In the genomic region with DNA sequence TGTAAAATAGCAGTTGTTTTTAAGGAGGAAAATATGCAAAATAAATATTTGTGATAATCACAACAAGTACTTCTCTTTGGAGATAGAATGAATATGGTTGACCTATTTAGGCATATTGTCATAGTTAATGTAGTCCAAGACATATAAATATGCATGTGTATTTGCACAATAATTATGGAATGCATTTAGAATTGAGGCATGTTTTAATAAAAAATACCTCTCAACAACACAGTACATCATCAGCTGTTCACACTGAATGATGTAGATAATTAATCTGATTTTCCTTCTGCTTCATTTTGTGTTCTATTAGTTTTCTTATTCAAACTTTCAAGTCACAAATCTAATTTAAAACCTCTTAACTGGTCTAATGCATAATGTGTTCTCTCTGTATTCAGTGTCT, we compare ENCODE assay signal across 17 mouse cellular contexts.
"Had no signal": no experiment of that assay in that cellular context is flagged by ENCODE, and none has a peak within 500 bp of the region (broad histone marks: within the 10 kb centered on the region; RNA-seq: fewer than 3 reads in every experiment).

No protein-coding gene starts in this region.

- H3K4me1 ChIP-seq: lung, embryonic 15.5 days; megakaryocyte, embryonic 14.5 days; midbrain, embryonic 13.5 days; neural tube, embryonic 12.5 days; stomach, embryonic 15.5 days had no signal

- H3K9ac ChIP-seq: liver, postnatal 0 days; lung, embryonic 15.5 days; midbrain, embryonic 13.5 days; neural tube, embryonic 12.5 days; stomach, embryonic 15.5 days had no signal

- DNase-seq: liver, postnatal 0 days; lung, adult 2 months; lung, postnatal 14 days; lung, postnatal 36 days; right cerebral cortex, postnatal 14 days; thymus, adult 2 months; thymus, postnatal 25 days; thymus, postnatal 4 days had no signal

- ATAC-seq: liver, postnatal 0 days; lung, postnatal 0 days; midbrain, embryonic 13.5 days had no signal

- H3K27me3 ChIP-seq: lung, embryonic 15.5 days; megakaryocyte, embryonic 14.5 days; midbrain, embryonic 13.5 days; neural tube, embryonic 12.5 days; stomach, embryonic 15.5 days had no signal

- H3K27ac ChIP-seq: lung, embryonic 15.5 days; macrophage; midbrain, embryonic 13.5 days; neural tube, embryonic 12.5 days; stomach, embryonic 15.5 days; stomach, postnatal 0 days had no signal

- H3K36me3 ChIP-seq: lung, embryonic 15.5 days; midbrain, embryonic 13.5 days; neural tube, embryonic 12.5 days; stomach, embryonic 15.5 days had no signal

- H3K4me3 ChIP-seq: lung, embryonic 15.5 days; megakaryocyte, embryonic 14.5 days; midbrain, embryonic 13.5 days; neural tube, embryonic 12.5 days; stomach, embryonic 15.5 days had no signal

- H3K4me2 ChIP-seq: lung, embryonic 15.5 days; midbrain, embryonic 11.5 days; midbrain, embryonic 13.5 days; neural tube, embryonic 12.5 days; stomach, embryonic 15.5 days had no signal

- H3K9me3 ChIP-seq: lung, embryonic 15.5 days; megakaryocyte, embryonic 14.5 days; midbrain, embryonic 13.5 days; neural tube, embryonic 12.5 days; stomach, embryonic 15.5 days had no signal
